Mouse (Mus musculus): ENCODE data around the gene Prkcsh. TPM values are rescaled to one million over a fixed set of nuclear protein-coding genes. Genes with fewer than 3 reads are reported as not detected.

Gene Prkcsh
- polyA plus RNA-seq, 1 experiment from 2014 or later = 161 TPM

GRCm38 (mm10) chr9:22037826-22038225 lies 35.2 kb downstream of the Prkcsh start:
- Histone ChIP-seq H3K4me3 (ENCODE audit: low read length) (no peak overlapping the region), H3K9me3 (ENCODE audit: low read length) (0 out of 2 replicates have a peak, but pooled peaks cover 2% of the 10 kb centered on the region), H3K4me2 (replicated peaks; ENCODE audit: low read depth, low read length) (no peak overlapping the region), H3K36me3 (ENCODE audit: insufficient read depth, low read length) (no peaks in the 10 kb centered on the region), H3K4me1 (ENCODE audit: insufficient read depth, low read length) (no peaks in the 10 kb centered on the region), H3K27me3 (ENCODE audit: insufficient read depth, low read length) (no peaks in the 10 kb centered on the region), H3K27ac (ENCODE audit: low read length) (no peak overlapping the region), H3K9ac (replicated peaks; ENCODE audit: low read length) (no peak overlapping the region)
- WGBS = 68% methylated on average over 10 of the region's 10 CpGs
- no peak for ATAC-seq (ENCODE audit: low FRiP score, low TSS enrichment)

- no peak for ATAC-seq (ENCODE audit: low FRiP score, low TSS enrichment)
- Histone ChIP-seq H3K4me1 (ENCODE audit: insufficient read depth, low read length) (no peaks in the 10 kb centered on the region), H3K27me3 (ENCODE audit: insufficient read depth, low read length) (no peaks in the 10 kb centered on the region), H3K27ac (ENCODE audit: low read length) (no peak overlapping the region), H3K9ac (replicated peaks; ENCODE audit: low read length) (no peak overlapping the region), H3K36me3 (ENCODE audit: insufficient read depth, low read length) (no peaks in the 10 kb centered on the region), H3K4me3 (ENCODE audit: low read length) (no peak overlapping the region), H3K9me3 (ENCODE audit: low read length) (0 out of 2 replicates have a peak, but pooled peaks cover 2% of the 10 kb centered on the region), H3K4me2 (replicated peaks; ENCODE audit: low read depth, low read length) (no peak overlapping the region)
- 42% methylated on average over 2 of the region's 2 CpGs for WGBS
These were observed 39.2 kb downstream of the Prkcsh start for GRCm38 (mm10) chr9:22041832-22042231.

- H3K4me1 ChIP-seq (ENCODE audit: insufficient read depth, low read length) = peaks cover 17% of the 10 kb centered on the region
- no peak overlapping the region for H3K4me3 ChIP-seq (ENCODE audit: low read length)
- WGBS = 47% methylated on average over 9 of the region's 9 CpGs
- H3K9ac ChIP-seq (replicated peaks; ENCODE audit: low read length) = no peak overlapping the region
- H3K36me3 ChIP-seq (ENCODE audit: insufficient read depth, low read length) = no peaks in the 10 kb centered on the region
- no peak overlapping the region for H3K4me2 ChIP-seq (replicated peaks; ENCODE audit: low read depth, low read length)
- H3K27ac ChIP-seq (ENCODE audit: low read length) = no peak overlapping the region
- H3K9me3 ChIP-seq (ENCODE audit: low read length) = no peaks in the 10 kb centered on the region
- no peak for ATAC-seq (ENCODE audit: low FRiP score, low TSS enrichment)
- H3K27me3 ChIP-seq (ENCODE audit: insufficient read depth, low read length) = peaks cover 36% of the 10 kb centered on the region
These were observed 44.7 kb downstream of the Prkcsh start for GRCm38 (mm10) chr9:22047329-22047728.

GRCm38 (mm10) chr9:22049315-22049714 lies 46.7 kb downstream of the Prkcsh start:
- Histone ChIP-seq H3K4me3 (ENCODE audit: low read length) (no peak overlapping the region), H3K4me1 (ENCODE audit: insufficient read depth, low read length) (peaks cover 18% of the 10 kb centered on the region), H3K4me2 (replicated peaks; ENCODE audit: low read depth, low read length) (no peak overlapping the region), H3K36me3 (ENCODE audit: insufficient read depth, low read length) (no peaks in the 10 kb centered on the region), H3K9ac (replicated peaks; ENCODE audit: low read length) (no peak overlapping the region), H3K9me3 (ENCODE audit: low read length) (no peaks in the 10 kb centered on the region), H3K27ac (ENCODE audit: low read length) (no peak overlapping the region), H3K27me3 (ENCODE audit: insufficient read depth, low read length) (peaks cover 51% of the 10 kb centered on the region)
- 78% methylated on average over 11 of the region's 11 CpGs for WGBS
- ATAC-seq (ENCODE audit: low FRiP score, low TSS enrichment) = no peak

GRCm38 (mm10) chr9:22049721-22050270 lies 47.2 kb downstream of the Prkcsh start:
- no peak overlapping the region for H3K9ac ChIP-seq (replicated peaks; ENCODE audit: low read length)
- peaks cover 23% of the 10 kb centered on the region for H3K4me1 ChIP-seq (ENCODE audit: insufficient read depth, low read length)
- no peak for ATAC-seq (ENCODE audit: low FRiP score, low TSS enrichment)
- peaks cover 55% of the 10 kb centered on the region for H3K27me3 ChIP-seq (ENCODE audit: insufficient read depth, low read length)
- H3K9me3 ChIP-seq (ENCODE audit: low read length) = no peaks in the 10 kb centered on the region
- 65% methylated on average over 4 of the region's 4 CpGs for WGBS
- no peak overlapping the region for H3K27ac ChIP-seq (ENCODE audit: low read length)
- no peaks in the 10 kb centered on the region for H3K36me3 ChIP-seq (ENCODE audit: insufficient read depth, low read length)
- H3K4me3 ChIP-seq (ENCODE audit: low read length) = no peak overlapping the region
- no peak overlapping the region for H3K4me2 ChIP-seq (replicated peaks; ENCODE audit: low read depth, low read length)

- Histone ChIP-seq H3K27me3 (ENCODE audit: insufficient read depth, low read length) (peaks cover 60% of the 10 kb centered on the region), H3K9ac (replicated peaks; ENCODE audit: low read length) (no peak overlapping the region), H3K4me3 (ENCODE audit: low read length) (peak overlapping the region; percentile 40), H3K9me3 (ENCODE audit: low read length) (no peaks in the 10 kb centered on the region), H3K4me1 (ENCODE audit: insufficient read depth, low read length) (peaks cover 23% of the 10 kb centered on the region), H3K4me2 (replicated peaks; ENCODE audit: low read depth, low read length) (peak overlapping the region; percentile 69), H3K27ac (ENCODE audit: low read length) (no peak overlapping the region), H3K36me3 (ENCODE audit: insufficient read depth, low read length) (no peaks in the 10 kb centered on the region)
- peak; percentile 47; the same call in 1 of the 2 replicates for ATAC-seq (ENCODE audit: low FRiP score, low TSS enrichment)
- WGBS = 1% methylated on average over 32 of the region's 43 CpGs
These were observed 47.8 kb downstream of the Prkcsh start for GRCm38 (mm10) chr9:22050351-22050889.

- under 1% methylated on average over 59 of the region's 67 CpGs for WGBS
- Histone ChIP-seq H3K9ac (replicated peaks; ENCODE audit: low read length) (no peak overlapping the region), H3K27ac (ENCODE audit: low read length) (no peak overlapping the region), H3K4me3 (ENCODE audit: low read length) (peak overlapping the region; percentile 40), H3K4me2 (replicated peaks; ENCODE audit: low read depth, low read length) (peak overlapping the region; percentile 69), H3K27me3 (ENCODE audit: insufficient read depth, low read length) (peaks cover 66% of the 10 kb centered on the region), H3K9me3 (ENCODE audit: low read length) (no peaks in the 10 kb centered on the region), H3K36me3 (ENCODE audit: insufficient read depth, low read length) (no peaks in the 10 kb centered on the region), H3K4me1 (ENCODE audit: insufficient read depth, low read length) (peaks cover 23% of the 10 kb centered on the region)
- ATAC-seq (ENCODE audit: low FRiP score, low TSS enrichment) = no peak
These were observed 48.8 kb downstream of the Prkcsh start for GRCm38 (mm10) chr9:22051161-22051957.

GRCm38 (mm10) chr9:22051958-22052254 lies 49.3 kb downstream of the Prkcsh start, which contains the start of gene Elavl3:
Gene Elavl3 (minus strand): TSS chr9:22052023.
- no peak within 1 kb of the TSS for H3K27ac ChIP-seq (ENCODE audit: low read length)
- H3K4me3 ChIP-seq (ENCODE audit: low read length) = peak within 1 kb of the TSS; percentile 40
- ATAC-seq (ENCODE audit: low FRiP score, low TSS enrichment) = no peak
- WGBS = 2% methylated on average over 18 of the region's 28 CpGs
- no peaks in the 10 kb centered on the region for H3K36me3 ChIP-seq (ENCODE audit: insufficient read depth, low read length)
- no peak within 1 kb of the TSS for H3K9ac ChIP-seq (replicated peaks; ENCODE audit: low read length)
- H3K27me3 ChIP-seq (ENCODE audit: insufficient read depth, low read length) = peaks cover 67% of the 10 kb centered on the region
- no peaks in the 10 kb centered on the region for H3K9me3 ChIP-seq (ENCODE audit: low read length)
- peak within 1 kb of the TSS; percentile 69 for H3K4me2 ChIP-seq (replicated peaks; ENCODE audit: low read depth, low read length)
- H3K4me1 ChIP-seq (ENCODE audit: insufficient read depth, low read length) = peaks cover 23% of the 10 kb centered on the region

- ATAC-seq (ENCODE audit: low FRiP score, low TSS enrichment) = no peak
These were observed 51.1 kb downstream of the Prkcsh start for GRCm38 (mm10) chr9:22053657-22054056.

More at GRCm38 (mm10) chr9:22053657-22054056, 51.1 kb downstream of the Prkcsh start:
- Histone ChIP-seq H3K27ac (ENCODE audit: low read length) (no peak overlapping the region), H3K27me3 (ENCODE audit: insufficient read depth, low read length) (peaks cover 67% of the 10 kb centered on the region), H3K9ac (replicated peaks; ENCODE audit: low read length) (no peak overlapping the region), H3K36me3 (ENCODE audit: insufficient read depth, low read length) (peaks cover 13% of the 10 kb centered on the region; the same call in 1 of the 2 replicates), H3K4me3 (ENCODE audit: low read length) (no peak overlapping the region), H3K4me1 (ENCODE audit: insufficient read depth, low read length) (peaks cover 23% of the 10 kb centered on the region), H3K4me2 (replicated peaks; ENCODE audit: low read depth, low read length) (no peak overlapping the region), H3K9me3 (ENCODE audit: low read length) (no peaks in the 10 kb centered on the region)
- 30% methylated on average over 6 of the region's 7 CpGs for WGBS
